Mouse (Mus musculus) heart, adult 2 months (tissue): ENCODE results near the gene Tmtc1. TPM values are rescaled to one million over a fixed set of nuclear protein-coding genes. Genes with fewer than 3 reads are reported as not detected.
A peak's percentile ranks its signal among the peaks of the same experiment; 100 is the strongest.

Source experiments
- DNase-seq, 2 experiments: peaks; one replicate each; pipeline ENCODE4 v3.0.0; 2021
- H3K27ac ChIP-seq: fragments of 200-600 bp; 2 replicates; pipeline ENCODE4 v1.8.1; 2022
- H3K27me3 ChIP-seq: fragments of 200-500 bp; 2 replicates; pipeline ENCODE4 v1.6.1; 2012; ENCODE audit warnings: mild to moderate bottlenecking, low read length, inconsistent platforms, mixed read lengths; ENCODE audit not compliant: control insufficient read depth, insufficient read depth
- H3K36me3 ChIP-seq: fragments of 200-500 bp; 2 replicates; pipeline ENCODE4 v1.6.1; 2012; ENCODE audit warnings: low read length, inconsistent platforms; ENCODE audit not compliant: control insufficient read depth, insufficient read depth
- H3K4me1 ChIP-seq: fragments of 200-500 bp; 2 replicates; pipeline ENCODE4 v1.6.1; 2011; ENCODE audit warnings: low read length; ENCODE audit not compliant: control insufficient read depth, insufficient read depth
- H3K4me3 ChIP-seq: fragments of 200-600 bp; 2 replicates; pipeline ENCODE4 v1.8.1; 2022
- H3K79me2 ChIP-seq: fragments of 200-500 bp; replicated peaks from 2 replicates; pipeline ENCODE4 v1.6.1; 2012; ENCODE audit warnings: mild to moderate bottlenecking, inconsistent platforms, low read length, moderate library complexity, mixed read lengths; ENCODE audit not compliant: control insufficient read depth, insufficient read depth
- H3K9ac ChIP-seq: fragments of 200-500 bp; 2 replicates; pipeline ENCODE4 v1.6.1; 2012; ENCODE audit warnings: low read depth, mild to moderate bottlenecking, control low read depth, inconsistent platforms, low read length, mixed read lengths
- CTCF ChIP-seq: fragments of 200-600 bp; IDR thresholded peaks from 2 replicates; pipeline ENCODE4 v1.8.1; 2022; ENCODE audit warnings: antibody characterized with exemption, mild to moderate bottlenecking, moderate library complexity
- EP300 ChIP-seq: fragments of 200-500 bp; IDR thresholded peaks from 2 replicates; pipeline ENCODE4 v1.6.1; 2011; ENCODE audit warnings: low read depth, low read length, control low read depth; ENCODE audit not compliant: insufficient read depth
- POLR2A ChIP-seq: fragments of 200-500 bp; IDR thresholded peaks from 2 replicates; pipeline ENCODE4 v1.6.1; 2011; ENCODE audit warnings: mild to moderate bottlenecking, low read depth, low read length, control low read depth; ENCODE audit not compliant: insufficient read depth
- WGBS: fragments of 180-500 bp; shearing (Covaris S2); methylation state at CpG from one replicate; pipeline ENCODE4 v1.1.7; 2018; 5-methylcytosine and 5-hydroxymethylcytosine counted together
- intact Hi-C: fragments of 180-260 bp; cut with DNase I; formaldehyde crosslinking; loops from one replicate; pipeline ENCODE4 v1.15.1; 2025
- polyA plus RNA-seq: library from polyadenylated mRNA; depleted of rRNA; stranded (reverse); fragments of >200 nt; gene quantifications from 2 replicates; pipeline ENCODE4 v1.2.3, GENCODE M21; 2012
- total RNA-seq, 2 experiments: library from RNA; stranded (reverse); gene quantifications; 2 replicates each; pipeline ENCODE4 v1.2.3; 2021

Tmtc1 gene
- total and polyA plus RNA-seq, 3 experiments, result 46.3 to 131 (median 89.4) TPM

- TF ChIP-seq CTCF (no peak), EP300 (no peak), POLR2A (no peak)
- H3K9ac ChIP-seq, result no peak overlapping the region
- WGBS, result 67% methylated on average over 3 of the region's 3 CpGs
- no peak overlapping the region for H3K4me3 ChIP-seq
- H3K79me2 ChIP-seq, result no peaks in the 10 kb centered on the region
- no peak for DNase-seq
- intact Hi-C loops, result no loop called here
- no peak overlapping the region for H3K27ac ChIP-seq
- H3K36me3 ChIP-seq, result no peaks in the 10 kb centered on the region
- no peaks in the 10 kb centered on the region for H3K27me3 ChIP-seq
- H3K4me1 ChIP-seq, result no peaks in the 10 kb centered on the region
Measured at GRCm38 (mm10) chr6:148227542-148227941, 216.6 kb downstream of the Tmtc1 start.

DNA sequence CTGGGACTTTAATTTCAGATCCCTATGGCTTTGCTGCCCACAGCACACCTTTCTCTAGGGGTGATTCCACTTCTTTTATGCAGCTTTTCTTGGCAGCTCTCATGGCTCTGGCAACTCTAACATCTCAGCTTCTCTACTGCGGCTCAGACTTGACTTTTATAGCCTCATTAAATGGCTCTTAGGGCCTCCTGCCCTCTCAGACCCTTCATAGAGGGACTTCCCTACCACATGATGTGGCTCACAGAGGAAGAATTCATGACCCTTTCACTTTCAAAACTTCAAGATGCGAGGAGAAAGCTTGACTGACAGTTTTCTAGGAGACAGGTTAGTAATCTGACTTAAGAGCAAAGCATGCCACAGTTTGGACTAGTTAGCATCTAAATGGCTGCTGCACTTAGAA lies 221.5 kb downstream of the Tmtc1 start:
- DNase-seq, result no peak
- H3K79me2 ChIP-seq, result no peaks in the 10 kb centered on the region
- no peaks in the 10 kb centered on the region for H3K27me3 ChIP-seq
- H3K4me1 ChIP-seq, result no peaks in the 10 kb centered on the region
- TF ChIP-seq POLR2A (no peak), CTCF (no peak), EP300 (no peak)
- no peaks in the 10 kb centered on the region for H3K36me3 ChIP-seq
- intact Hi-C loops, result no loop called here
- no peak overlapping the region for H3K27ac ChIP-seq
- H3K4me3 ChIP-seq, result no peak overlapping the region
- 80% methylated on average over 2 of the region's 2 CpGs for WGBS
- H3K9ac ChIP-seq, result no peak overlapping the region

DNA sequence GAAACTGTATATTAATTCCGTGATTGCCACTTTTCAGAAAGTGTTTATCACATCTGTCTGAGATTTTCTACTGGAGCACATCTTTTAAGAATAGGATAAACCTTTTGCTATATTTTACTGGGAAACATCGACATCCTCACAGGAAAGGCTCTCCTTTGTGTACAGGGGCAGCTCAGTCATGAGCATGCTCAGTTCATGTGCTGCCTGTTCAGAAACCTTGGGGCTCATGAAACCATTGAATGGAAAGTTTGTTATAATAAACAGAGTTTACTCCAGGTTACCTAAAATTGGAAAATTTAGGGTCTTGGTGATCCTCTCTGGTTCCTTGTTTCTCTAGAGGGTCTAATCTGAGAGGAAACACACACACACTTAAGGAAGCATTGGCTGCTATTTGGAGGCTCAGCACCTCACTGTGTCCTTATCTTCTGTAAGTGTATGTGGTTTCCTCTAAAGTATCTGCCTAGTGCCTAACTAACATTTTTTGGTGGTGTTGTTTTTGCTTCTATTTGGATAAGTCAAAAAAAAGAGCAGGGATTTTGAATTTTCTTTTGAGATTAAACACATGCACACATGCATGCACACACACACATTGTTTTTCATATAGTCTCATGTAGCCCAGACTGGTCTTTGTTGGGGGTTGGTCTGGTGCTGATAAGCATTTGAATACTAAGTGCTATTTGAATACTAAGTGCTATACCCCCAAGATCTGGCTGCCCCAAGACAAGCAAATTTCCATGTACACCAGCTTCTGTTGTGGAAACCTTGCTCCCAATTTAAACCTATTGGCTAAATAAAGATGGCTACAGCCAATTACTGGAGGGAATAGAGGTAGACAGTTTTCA lies 225.7 kb downstream of the Tmtc1 start:
- Histone ChIP-seq H3K4me3 (no peak overlapping the region), H3K27me3 (no peaks in the 10 kb centered on the region), H3K4me1 (peaks cover 1% of the 10 kb centered on the region; the same call in 1 of the 2 replicates), H3K36me3 (no peaks in the 10 kb centered on the region), H3K79me2 (no peaks in the 10 kb centered on the region), H3K27ac (no peak overlapping the region), H3K9ac (no peak overlapping the region)
- DNase-seq, result no peak
- 69% methylated on average over 2 of the region's 2 CpGs for WGBS
- TF ChIP-seq POLR2A (no peak), EP300 (no peak), CTCF (no peak)
- intact Hi-C loops, result loop anchor here (5.0 kb wide), 1 partner anchor 699 kb away; no protein-coding TSS in a partner anchor

DNA sequence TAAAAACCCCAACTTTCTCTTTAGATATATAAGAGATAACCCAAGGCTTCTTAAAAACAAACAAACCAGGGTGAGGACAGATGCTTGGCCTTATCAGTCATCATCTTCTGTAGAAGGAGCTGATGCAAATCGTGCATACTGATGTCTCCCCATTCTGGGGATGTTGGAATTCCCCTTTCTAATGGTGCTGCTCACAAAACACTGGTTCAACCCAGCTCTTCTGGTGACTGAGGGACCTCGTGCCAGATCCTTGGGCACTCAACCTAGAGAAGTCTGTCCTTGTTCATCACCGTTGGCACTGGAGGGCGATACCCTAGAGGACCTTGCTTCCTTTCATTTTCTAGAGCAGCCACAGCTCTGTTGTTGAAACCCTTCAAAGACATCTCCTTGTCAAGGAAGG lies 227.4 kb downstream of the Tmtc1 start:
- Histone ChIP-seq H3K4me1 (peaks cover 1% of the 10 kb centered on the region; the same call in 1 of the 2 replicates), H3K79me2 (no peaks in the 10 kb centered on the region), H3K9ac (no peak overlapping the region), H3K27me3 (no peaks in the 10 kb centered on the region), H3K36me3 (peaks cover 2% of the 10 kb centered on the region; the same call in 1 of the 2 replicates), H3K4me3 (no peak overlapping the region), H3K27ac (no peak overlapping the region)
- intact Hi-C loops, result loop anchor here (5.0 kb wide), 1 partner anchor 701 kb away; no protein-coding TSS in a partner anchor
- TF ChIP-seq POLR2A, result no peak
- TF ChIP-seq CTCF, result no peak
- TF ChIP-seq EP300, result no peak
- WGBS, result 83% methylated on average over 4 of the region's 4 CpGs
- no peak for DNase-seq

DNA sequence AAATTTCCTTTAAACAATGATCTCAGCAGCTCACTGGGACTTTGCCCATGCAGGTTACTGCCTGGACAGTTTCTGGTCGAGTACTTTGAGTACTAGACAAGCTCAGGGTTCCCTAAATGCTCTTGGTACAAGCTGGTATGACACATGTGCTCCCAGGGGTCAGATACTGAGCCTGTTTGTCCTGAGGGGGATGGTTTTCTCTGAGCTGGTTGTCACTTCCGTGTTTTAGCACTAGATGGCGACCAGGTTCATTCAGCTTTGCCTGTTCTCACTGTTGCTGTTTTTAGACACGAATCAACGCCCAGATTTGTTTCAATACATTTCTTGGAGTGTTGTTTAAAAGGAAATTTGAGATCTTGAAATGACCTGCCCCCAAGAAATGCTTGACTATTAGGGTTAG lies 229.4 kb downstream of the Tmtc1 start:
- WGBS, result under 1% methylated on average over 5 of the region's 5 CpGs
- Histone ChIP-seq H3K79me2 (peaks cover 2% of the 10 kb centered on the region; the same call in 1 of the 2 replicates), H3K4me1 (peaks cover 3% of the 10 kb centered on the region), H3K4me3 (no peak overlapping the region), H3K27me3 (no peaks in the 10 kb centered on the region), H3K36me3 (peaks cover 2% of the 10 kb centered on the region; the same call in 1 of the 2 replicates), H3K27ac (no peak overlapping the region), H3K9ac (no peak overlapping the region)
- intact Hi-C loops, result loop anchor here (5.0 kb wide), 3 partner anchors 618 to 703 kb away; partner anchors contain the start of genes Caprin2 and Ipo8
- TF ChIP-seq CTCF (peak; percentile 80), POLR2A (no peak), EP300 (0 out of 2 replicates have a peak, but pooled peaks have one; percentile 10)
- peak; percentile 28 to 45 for DNase-seq
